Mouse (Mus musculus): ENCODE measurements at regions not wholly inside any gene's neighbourhood (a gene's known extent, or its start where the extent isn't known, plus 50 kb on each side); places are given as distances from the start of the nearest gene placed in this dataset.

- Histone ChIP-seq H3K9me3 (replicated peaks; ENCODE audit: low read length) (peaks cover 22% of the 10 kb centered on the region), H3K27me3 (replicated peaks) (no peaks in the 10 kb centered on the region), H3K4me3 (replicated peaks in 1 of 3; ENCODE audit: low read depth in 2 of 3, low read length in 2 of 3, poor library complexity in 1 of 3) (no peak overlapping the region), H3K9ac (ENCODE audit: insufficient read depth, low read depth) (no peak overlapping the region), H3K79me2 (replicated peaks; ENCODE audit: control insufficient read depth, extremely low read depth, insufficient read depth, poor library complexity, severe bottlenecking) (no peaks in the 10 kb centered on the region), H3K4me1 (ENCODE audit: control insufficient read depth in 1 of 2, insufficient read depth in 2 of 2) (no peaks in the 10 kb centered on the region), H3K36me3 (replicated peaks in 1 of 2; ENCODE audit: control insufficient read depth in 1 of 2, insufficient read depth in 1 of 2, low read length in 1 of 2) (no peaks in the 10 kb centered on the region), H3K4me2 (ENCODE audit: insufficient read depth, low read depth, poor library complexity, severe bottlenecking) (no peak overlapping the region), H3K27ac (ENCODE audit: insufficient read depth, low read depth) (no peak overlapping the region)
- TF ChIP-seq MEF2A (IDR thresholded peaks at IDR 0.05; ENCODE audit: borderline replicate concordance, low read depth, low read length) (no peak), EP300 (IDR thresholded peaks at IDR 0.05; ENCODE audit: low read length) (no peak), MYC (IDR thresholded peaks at IDR 0.05; ENCODE audit: low read depth, low read length) (no peak), MXI1 (IDR thresholded peaks at IDR 0.05; ENCODE audit: low read depth, low read length) (no peak), ETS1 (conservative IDR thresholded peaks at IDR 0.05; ENCODE audit: low read depth, low read length) (no peak), JUND (conservative IDR thresholded peaks at IDR 0.05; ENCODE audit: low read depth, low read length) (no peak), IRF4 (IDR thresholded peaks at IDR 0.05; ENCODE audit: low read depth, low read length) (no peak)
- no peak for DNase-seq (ENCODE audit: extremely low read depth)
- in situ Hi-C loops (cut with MboI; ENCODE audit: low pct_ligation_motif_present, low pct_unique_long_range_greater_than_20kb, low sequenced_read_pairs): no loop called here
- dilution Hi-C loops (cut with MboI; ENCODE audit: extremely low pct_ligation_motif_present, extremely low pct_unique_long_range_greater_than_20kb, low sequenced_read_pairs): no loop called here
Observed at GRCm38 (mm10) chr7:58460939-58461338, 195.0 kb upstream of the Atp10a start.

GRCm38 (mm10) chr7:58473150-58473549 is 182.8 kb upstream of the Atp10a start:
- TF ChIP-seq IRF4 (IDR thresholded peaks at IDR 0.05; ENCODE audit: low read depth, low read length) (no peak), MAX (IDR thresholded peaks at IDR 0.05; ENCODE audit: low read length) (no peak), HCFC1 (IDR thresholded peaks at IDR 0.05; ENCODE audit: low read depth, low read length) (no peak), NRF1 (IDR thresholded peaks at IDR 0.05; ENCODE audit: low read depth, low read length) (no peak), EP300 (IDR thresholded peaks at IDR 0.05; ENCODE audit: low read length) (no peak), CTCF (conservative IDR thresholded peaks at IDR 0.05 in 1 of 2, IDR thresholded peaks at IDR 0.05 in 1 of 2; ENCODE audit: low read depth in 2 of 2, low read length in 2 of 2) (no peak)
- Histone ChIP-seq H3K36me3 (replicated peaks in 1 of 2; ENCODE audit: control insufficient read depth in 1 of 2, insufficient read depth in 1 of 2, low read length in 1 of 2) (no peaks in the 10 kb centered on the region), H3K4me2 (ENCODE audit: insufficient read depth, low read depth, poor library complexity, severe bottlenecking) (no peak overlapping the region), H3K4me3 (replicated peaks in 1 of 3; ENCODE audit: low read depth in 2 of 3, low read length in 2 of 3, poor library complexity in 1 of 3) (no peak overlapping the region), H3K27me3 (replicated peaks) (no peaks in the 10 kb centered on the region), H3K27ac (ENCODE audit: insufficient read depth, low read depth) (no peak overlapping the region), H3K9me3 (replicated peaks; ENCODE audit: low read length) (peaks cover 44% of the 10 kb centered on the region), H3K4me1 (ENCODE audit: control insufficient read depth in 1 of 2, insufficient read depth in 2 of 2) (no peaks in the 10 kb centered on the region), H3K79me2 (replicated peaks; ENCODE audit: control insufficient read depth, extremely low read depth, insufficient read depth, poor library complexity, severe bottlenecking) (no peaks in the 10 kb centered on the region), H3K9ac (ENCODE audit: insufficient read depth, low read depth) (no peak overlapping the region)
- in situ Hi-C loops (cut with MboI; ENCODE audit: low pct_ligation_motif_present, low pct_unique_long_range_greater_than_20kb, low sequenced_read_pairs) (no loop called here), dilution Hi-C loops (cut with MboI; ENCODE audit: extremely low pct_ligation_motif_present, extremely low pct_unique_long_range_greater_than_20kb, low sequenced_read_pairs) (no loop called here)
- no peak for DNase-seq (ENCODE audit: extremely low read depth)

GRCm38 (mm10) chr7:58475139-58475538 is 180.8 kb upstream of the Atp10a start:
- DNase-seq (ENCODE audit: extremely low read depth): no peak
- no peak for TF ChIP-seq NRF1 (IDR thresholded peaks at IDR 0.05; ENCODE audit: low read depth, low read length)
- TF ChIP-seq SIN3A (IDR thresholded peaks at IDR 0.05; ENCODE audit: low read length): no peak
- no peak for TF ChIP-seq CHD2 (IDR thresholded peaks at IDR 0.05; ENCODE audit: low read length)
- no peak for TF ChIP-seq MAZ (IDR thresholded peaks at IDR 0.05; ENCODE audit: low read depth, low read length)
- TF ChIP-seq POLR2AphosphoS2 (IDR thresholded peaks at IDR 0.05; ENCODE audit: low read depth, low read length): no peak
- TF ChIP-seq ZC3H11A (IDR thresholded peaks at IDR 0.05; ENCODE audit: low read depth, low read length): no peak
- TF ChIP-seq MYC (IDR thresholded peaks at IDR 0.05; ENCODE audit: low read depth, low read length): no peak
- TF ChIP-seq PAX5 (IDR thresholded peaks at IDR 0.05; ENCODE audit: low read length): no peak
- no peak for TF ChIP-seq ZMIZ1 (IDR thresholded peaks at IDR 0.05; ENCODE audit: low read depth, low read length)
- no peak for TF ChIP-seq SMC3 (IDR thresholded peaks at IDR 0.05; ENCODE audit: low read depth, low read length)
- no peak for TF ChIP-seq JUN (IDR thresholded peaks at IDR 0.05; ENCODE audit: insufficient read depth, low read depth, low read length)
- H3K36me3 ChIP-seq (replicated peaks in 1 of 2; ENCODE audit: control insufficient read depth in 1 of 2, insufficient read depth in 1 of 2, low read length in 1 of 2): no peaks in the 10 kb centered on the region
- H3K4me1 ChIP-seq (ENCODE audit: control insufficient read depth in 1 of 2, insufficient read depth in 2 of 2): no peaks in the 10 kb centered on the region
- no peak overlapping the region for H3K4me2 ChIP-seq (ENCODE audit: insufficient read depth, low read depth, poor library complexity, severe bottlenecking)
- dilution Hi-C loops (cut with MboI; ENCODE audit: extremely low pct_ligation_motif_present, extremely low pct_unique_long_range_greater_than_20kb, low sequenced_read_pairs): no loop called here
- H3K9me3 ChIP-seq (replicated peaks; ENCODE audit: low read length): peaks cover 40% of the 10 kb centered on the region
- H3K27ac ChIP-seq (ENCODE audit: insufficient read depth, low read depth): no peak overlapping the region
- H3K27me3 ChIP-seq (replicated peaks): no peaks in the 10 kb centered on the region
- in situ Hi-C loops (cut with MboI; ENCODE audit: low pct_ligation_motif_present, low pct_unique_long_range_greater_than_20kb, low sequenced_read_pairs): no loop called here
- no peaks in the 10 kb centered on the region for H3K79me2 ChIP-seq (replicated peaks; ENCODE audit: control insufficient read depth, extremely low read depth, insufficient read depth, poor library complexity, severe bottlenecking)
- H3K4me3 ChIP-seq (replicated peaks in 1 of 3; ENCODE audit: low read depth in 2 of 3, low read length in 2 of 3, poor library complexity in 1 of 3): no peak overlapping the region
- no peak overlapping the region for H3K9ac ChIP-seq (ENCODE audit: insufficient read depth, low read depth)

Data from CH12.LX (cell line).